Comparison of ENCODE assay signal across 8 mouse cellular contexts in genomic region chr3:30647440-30648090, GRCm38 (mm10). TPM values are rescaled to one million over a fixed set of nuclear protein-coding genes. Genes with fewer than 3 reads are reported as not detected.
DNase-seq lines count a peak whose midpoint lies in the region; ATAC-seq and TF ChIP-seq lines count a peak whose summit lies in the region.

Lrrc34 (minus strand) TSS chr3:30647869.

- H3K4me1 ChIP-seq in heart, embryonic 13.5 days, result peaks cover 22% of the 10 kb centered on the region
- H3K4me1 ChIP-seq in kidney, embryonic 14.5 days (ENCODE audit: control insufficient read depth, insufficient read depth, low read length), result no peaks in the 10 kb centered on the region
- peaks cover 13% of the 10 kb centered on the region; the same call in 1 of the 2 replicates for H3K4me1 ChIP-seq in lung, postnatal 0 days (ENCODE audit: insufficient read depth, low read depth, low read length)

- H3K27me3 ChIP-seq in heart, embryonic 13.5 days (replicated peaks), result peaks cover 46% of the 10 kb centered on the region
- H3K27me3 ChIP-seq in kidney, embryonic 14.5 days (ENCODE audit: control insufficient read depth, insufficient read depth, low read length), result peaks cover 11% of the 10 kb centered on the region; the same call in 1 of the 2 replicates
- no peaks in the 10 kb centered on the region for H3K27me3 ChIP-seq in lung, postnatal 0 days (replicated peaks; ENCODE audit: insufficient read depth, low read length)

- no peak for TF ChIP-seq EP300 in lung, postnatal 0 days (IDR thresholded peaks at IDR 0.05)

- H3K9ac ChIP-seq in heart, embryonic 13.5 days, result peak within 1 kb of the TSS; percentile 73
- peak within 1 kb of the TSS; percentile 49 for H3K9ac ChIP-seq in kidney, embryonic 14.5 days (ENCODE audit: low read depth, low read length)
- no peak within 1 kb of the TSS for H3K9ac ChIP-seq in lung, postnatal 0 days (replicated peaks; ENCODE audit: low read depth)

- TF ChIP-seq CTCF in lung, postnatal 0 days (IDR thresholded peaks at IDR 0.05), result no peak

- H3K9me3 ChIP-seq in heart, embryonic 13.5 days, result no peaks in the 10 kb centered on the region
- H3K9me3 ChIP-seq in kidney, embryonic 14.5 days (ENCODE audit: control insufficient read depth, low read length), result no peaks in the 10 kb centered on the region
- no peaks in the 10 kb centered on the region for H3K9me3 ChIP-seq in lung, postnatal 0 days (ENCODE audit: low read length)

- 2% methylated on average over 25 of the region's 25 CpGs for WGBS in heart, embryonic 13.5 days
- WGBS in kidney, embryonic 14.5 days, result 1% methylated on average over 25 of the region's 25 CpGs
- WGBS in lung, postnatal 0 days, result 3% methylated on average over 24 of the region's 25 CpGs

- no peak within 1 kb of the TSS for H3K27ac ChIP-seq in heart, embryonic 13.5 days (replicated peaks)
- no peak within 1 kb of the TSS for H3K27ac ChIP-seq in kidney, embryonic 14.5 days (ENCODE audit: low read depth, low read length)
- no peak within 1 kb of the TSS for H3K27ac ChIP-seq in lung, postnatal 0 days (ENCODE audit: low read length)

- H3K36me3 ChIP-seq in heart, embryonic 13.5 days, result no peaks in the 10 kb centered on the region
- no peaks in the 10 kb centered on the region for H3K36me3 ChIP-seq in kidney, embryonic 14.5 days (ENCODE audit: control insufficient read depth, insufficient read depth, low read length)
- no peaks in the 10 kb centered on the region for H3K36me3 ChIP-seq in lung, postnatal 0 days (ENCODE audit: insufficient read depth, low read length)

- peak within 1 kb of the TSS; percentile 76 for H3K4me2 ChIP-seq in heart, embryonic 13.5 days
- peak within 1 kb of the TSS; percentile 53 for H3K4me2 ChIP-seq in kidney, embryonic 14.5 days (replicated peaks; ENCODE audit: low read depth, low read length)
- peak within 1 kb of the TSS; percentile 46 for H3K4me2 ChIP-seq in lung, postnatal 0 days (replicated peaks; ENCODE audit: low read depth, low read length)

- intact Hi-C loops in left cerebral cortex, postnatal 10 days (cut with DNase I), result no loop called here

- ATAC-seq in heart, embryonic 13.5 days (ENCODE audit: extremely low read depth, insufficient number of reproducible peaks, low FRiP score, low TSS enrichment), result peak; percentile 61; the same call in 1 of the 2 replicates
- ATAC-seq in kidney, embryonic 14.5 days (ENCODE audit: low FRiP score, low TSS enrichment), result peak; percentile 96
- ATAC-seq in lung, postnatal 0 days, result peak; percentile 92

- peak; percentile 31 to 75 for DNase-seq in left cerebral cortex, postnatal 10 days (ENCODE audit: extremely low spot score in 1 of 2, low spot score in 2 of 2)
- DNase-seq in left cerebral cortex, adult 8-10 months (ENCODE audit: low spot score in 2 of 2), result no peak
- DNase-seq in c-Kit-positive CD71-positive TER-119-positive erythroid progenitor cells, embryonic 14.5 days (ENCODE audit: low spot score), result peak; percentile 3
- DNase-seq in lung, postnatal 0 days (ENCODE audit: low spot score), result peak; percentile 81
- DNase-seq in ovary, postnatal 10 days (ENCODE audit: low spot score), result peak; percentile 13
- no peak for DNase-seq in MN1 (ENCODE audit: low spot score)

- H3K4me3 ChIP-seq in heart, embryonic 13.5 days, result peak within 1 kb of the TSS; percentile 48
- peak within 1 kb of the TSS; percentile 32 for H3K4me3 ChIP-seq in kidney, embryonic 14.5 days (ENCODE audit: low read length)
- peak within 1 kb of the TSS; percentile 6 for H3K4me3 ChIP-seq in lung, postnatal 0 days (ENCODE audit: low read depth, low read length)

RNA-seq across cellular contexts. Expression of gene Lrrc34, which starts in this region (rescaled TPM):
- total RNA-seq in left cerebral cortex, postnatal 10 days (2021), result under 1 TPM; 0.30 to 0.34 TPM
- total RNA-seq in left cerebral cortex, adult 8-10 months (2022), result under 1 TPM in 3 of 4 experiments, not detected in 1; 0.19 to 0.60 (median 0.23) TPM
- 0.39 and 0.66 TPM in 2 replicates for polyA plus RNA-seq in heart, embryonic 13.5 days (2015; fragmentation: Nextera tagmentation; extraction: Ambion mirVana)
- 1.9 and 2.5 TPM in 2 replicates for polyA plus RNA-seq in kidney, embryonic 14.5 days (2014; fragmentation: Nextera tagmentation; extraction: Ambion mirVana)
- polyA plus RNA-seq in lung, postnatal 0 days (2015; fragmentation: Nextera tagmentation; extraction: Ambion mirVana), result 7.9 and 9.6 TPM in 2 replicates

Comparison
In these comparisons a context has a peak if more than half of its experiments do, and no peak if none do; other contexts are left out.
1. Peak in DNase-seq in left cerebral cortex, postnatal 10 days; RNA of the gene not detected or under 1 TPM.
2. Peak in ATAC-seq, H3K4me3 ChIP-seq, H3K9ac ChIP-seq and H3K4me2 ChIP-seq in heart, embryonic 13.5 days; RNA of the gene not detected or under 1 TPM.
3. DNase-seq: peak in c-Kit-positive CD71-positive TER-119-positive erythroid progenitor cells, embryonic 14.5 days (single experiment), lung, postnatal 0 days (single experiment) and ovary, postnatal 10 days (single experiment); none in left cerebral cortex, adult 8-10 months (0 of 2) and MN1 (single experiment).
4. Peak in every context shown above with its lines, with median percentiles within 50 percentile points of each other: ATAC-seq, H3K4me2 ChIP-seq and H3K4me3 ChIP-seq.